Mouse (Mus musculus): ENCODE measurements around the gene Hccs. TPM values are rescaled to one million over a fixed set of nuclear protein-coding genes. Genes with fewer than 3 reads are reported as not detected.
A peak's percentile ranks its signal among the peaks of the same experiment; 100 is the strongest.

Hccs gene
- 21.7 and 27.1 TPM in 2 replicates for total RNA-seq (2012; rRNA removed)
- 87.8 and 102 TPM in 2 replicates for total RNA-seq (2014; rRNA removed)
- polyA plus RNA-seq (2012; ENCODE audit: insufficient read length, low read depth): 32.6 and 40.0 TPM in 2 replicates

GRCm38 (mm10) chrX:169319945-169320667 is at the start of gene Hccs:
TSS of gene Hccs (minus strand) at chrX:169320372.
- peak within 1 kb of the TSS; percentile 89 for H3K9ac ChIP-seq (ENCODE audit: insufficient read depth, low read depth)
- H3K36me3 ChIP-seq (replicated peaks in 1 of 2; ENCODE audit: control insufficient read depth in 1 of 2, insufficient read depth in 1 of 2, low read length in 1 of 2): peaks cover 6 to 16% of the 10 kb centered on the region in 2 experiments
- H3K4me1 ChIP-seq (ENCODE audit: control insufficient read depth in 1 of 2, insufficient read depth in 2 of 2): peaks cover 0 to 12% of the 10 kb centered on the region in 2 experiments; a peak in 1 of 4 replicates
- DNase-seq (ENCODE audit: extremely low read depth): peak; percentile 82
- H3K79me2 ChIP-seq (replicated peaks; ENCODE audit: control insufficient read depth, extremely low read depth, insufficient read depth, poor library complexity, severe bottlenecking): peaks cover 9% of the 10 kb centered on the region; the same call in 1 of the 2 replicates
- H3K9me3 ChIP-seq (replicated peaks; ENCODE audit: low read length): no peaks in the 10 kb centered on the region
- TF ChIP-seq NRF1 (IDR thresholded peaks at IDR 0.05; ENCODE audit: low read depth, low read length) (0 out of 2 replicates have a peak, but pooled peaks have one; percentile 5), BHLHE40 (IDR thresholded peaks at IDR 0.05; ENCODE audit: low read depth, low read length) (peak; percentile 74), ELF1 (IDR thresholded peaks at IDR 0.05; ENCODE audit: low read depth, low read length) (peak; percentile 81), MXI1 (IDR thresholded peaks at IDR 0.05; ENCODE audit: low read depth, low read length) (peak; percentile 34; the same call in 1 of the 2 replicates), POLR2A (IDR thresholded peaks at IDR 0.05; ENCODE audit: low read depth, low read length) (peak; percentile 66; the same call in 1 of the 2 replicates), NELFE (IDR thresholded peaks at IDR 0.05; ENCODE audit: low read depth, low read length) (0 out of 2 replicates have a peak, but pooled peaks have one; percentile 6), SIN3A (IDR thresholded peaks at IDR 0.05; ENCODE audit: low read length) (no peak), ZNF384 (IDR thresholded peaks at IDR 0.05; ENCODE audit: low read depth, low read length) (no peak), TCF12 (IDR thresholded peaks at IDR 0.05; ENCODE audit: low read depth, low read length) (peak; percentile 35; the same call in 1 of the 2 replicates), HCFC1 (IDR thresholded peaks at IDR 0.05; ENCODE audit: low read depth, low read length) (peak; percentile 77)
- H3K27me3 ChIP-seq (replicated peaks): no peaks in the 10 kb centered on the region
- peak within 1 kb of the TSS; percentile 72 to 92 (median 74) for H3K4me3 ChIP-seq (replicated peaks in 1 of 3; ENCODE audit: low read depth in 2 of 3, low read length in 2 of 3, poor library complexity in 1 of 3)
- peak within 1 kb of the TSS; percentile 94 for H3K4me2 ChIP-seq (ENCODE audit: insufficient read depth, low read depth, poor library complexity, severe bottlenecking)
- in situ Hi-C loops (cut with MboI; ENCODE audit: low pct_ligation_motif_present, low pct_unique_long_range_greater_than_20kb, low sequenced_read_pairs) (no loop called here), dilution Hi-C loops (cut with MboI; ENCODE audit: extremely low pct_ligation_motif_present, extremely low pct_unique_long_range_greater_than_20kb, low sequenced_read_pairs) (no loop called here)
- H3K27ac ChIP-seq (ENCODE audit: insufficient read depth, low read depth): peak within 1 kb of the TSS; percentile 71

DNA sequence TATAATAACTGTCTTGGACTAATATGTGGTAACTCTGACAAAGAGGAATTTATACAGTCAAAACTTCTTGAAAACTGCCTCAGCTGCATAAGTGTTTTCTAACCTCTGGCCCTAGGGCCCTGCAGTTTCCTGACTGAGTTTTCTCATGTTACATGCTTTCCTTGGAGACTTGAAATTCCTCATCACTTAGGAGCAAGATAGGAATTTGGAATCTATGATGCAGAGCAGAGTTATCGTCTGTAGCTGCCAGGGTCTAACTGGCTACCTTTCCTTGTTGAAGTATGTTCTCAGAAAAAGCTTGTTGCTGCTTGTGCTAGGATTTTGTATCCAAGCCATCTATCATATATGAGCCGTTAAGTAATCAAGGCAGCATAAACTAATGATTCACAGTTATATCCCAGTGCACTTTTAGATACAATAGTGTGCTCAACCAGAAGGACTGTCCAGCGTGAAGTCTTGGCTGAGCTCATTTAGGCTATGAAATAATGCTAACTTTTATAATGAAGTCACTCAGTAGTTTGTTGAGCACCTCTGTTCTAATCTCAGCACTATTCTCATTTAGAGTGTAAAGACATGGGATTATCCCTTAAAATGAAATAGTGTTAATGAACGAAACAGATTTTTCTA is 37.1 kb upstream of the Hccs start:
- Histone ChIP-seq H3K79me2 (replicated peaks; ENCODE audit: control insufficient read depth, extremely low read depth, insufficient read depth, poor library complexity, severe bottlenecking) (no peaks in the 10 kb centered on the region), H3K4me2 (ENCODE audit: insufficient read depth, low read depth, poor library complexity, severe bottlenecking) (no peak overlapping the region), H3K36me3 (replicated peaks in 1 of 2; ENCODE audit: control insufficient read depth in 1 of 2, insufficient read depth in 1 of 2, low read length in 1 of 2) (no peaks in the 10 kb centered on the region), H3K9me3 (replicated peaks; ENCODE audit: low read length) (no peaks in the 10 kb centered on the region), H3K27ac (ENCODE audit: insufficient read depth, low read depth) (no peak overlapping the region), H3K27me3 (replicated peaks) (no peaks in the 10 kb centered on the region), H3K4me1 (ENCODE audit: control insufficient read depth in 1 of 2, insufficient read depth in 2 of 2) (no peaks in the 10 kb centered on the region), H3K4me3 (replicated peaks in 1 of 3; ENCODE audit: low read depth in 2 of 3, low read length in 2 of 3, poor library complexity in 1 of 3) (no peak overlapping the region), H3K9ac (ENCODE audit: insufficient read depth, low read depth) (no peak overlapping the region)
- no peak for DNase-seq (ENCODE audit: extremely low read depth)
- dilution Hi-C loops (cut with MboI; ENCODE audit: extremely low pct_ligation_motif_present, extremely low pct_unique_long_range_greater_than_20kb, low sequenced_read_pairs) (no loop called here), in situ Hi-C loops (cut with MboI; ENCODE audit: low pct_ligation_motif_present, low pct_unique_long_range_greater_than_20kb, low sequenced_read_pairs) (no loop called here)
- TF ChIP-seq GABPA (IDR thresholded peaks at IDR 0.05; ENCODE audit: insufficient replicate concordance, low read depth, low read length) (no peak), E2F4 (IDR thresholded peaks at IDR 0.05; ENCODE audit: insufficient replicate concordance, low read depth, low read length) (no peak), UBTF (IDR thresholded peaks at IDR 0.05; ENCODE audit: low read depth, low read length) (no peak)
